Mouse (Mus musculus): ENCODE measurements around the gene 4921530L21Rik. TPM values are rescaled to one million over a fixed set of nuclear protein-coding genes. Genes with fewer than 3 reads are reported as not detected.

The 4921530L21Rik gene
- polyA plus RNA-seq, 1 experiment from 2014 or later, result not detected

DNA sequence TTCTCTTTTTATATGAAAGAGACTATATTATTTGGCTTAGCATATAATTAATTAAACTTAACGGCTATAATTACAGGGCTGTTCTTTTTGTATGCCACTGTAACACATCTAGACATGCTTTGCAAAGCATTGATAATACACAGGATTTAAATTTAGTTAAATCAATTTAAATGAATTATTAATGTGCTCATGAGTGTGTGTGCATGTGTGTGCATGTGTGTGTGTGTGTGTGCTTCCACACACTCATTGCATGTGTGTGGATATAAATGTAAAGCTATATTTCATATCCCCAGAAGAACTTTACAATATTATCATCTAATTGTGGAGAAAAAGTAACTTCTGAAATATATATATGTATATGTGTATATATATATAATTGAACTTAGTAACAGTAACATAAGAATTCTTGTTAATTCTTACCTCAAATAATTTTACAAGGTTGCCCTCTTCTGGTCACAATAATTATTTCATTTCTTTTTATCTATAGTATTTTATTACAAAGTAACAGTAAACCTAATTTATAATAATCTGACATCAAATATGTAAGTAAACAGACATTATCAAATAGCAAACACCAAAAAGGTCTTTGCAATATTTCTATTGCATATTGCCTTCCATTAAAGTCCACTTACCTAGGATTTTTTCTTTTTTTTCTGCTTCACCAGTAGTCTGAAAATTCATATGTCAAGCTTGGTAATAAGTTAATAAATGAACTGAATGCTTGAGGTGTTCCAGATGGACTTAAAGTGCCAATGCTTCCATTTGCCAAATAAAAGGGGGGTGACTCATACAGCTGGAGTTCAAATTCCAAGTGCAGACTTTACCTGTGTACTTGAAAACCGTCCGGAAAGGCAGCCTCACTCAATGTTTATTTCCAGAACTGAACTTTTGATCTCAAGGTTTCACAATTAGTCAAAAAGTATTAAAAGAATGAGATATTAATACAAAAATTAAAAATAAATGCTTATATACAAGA lies 47.0 kb downstream of the 4921530L21Rik start:
- Histone ChIP-seq H3K4me1 (no peaks in the 10 kb centered on the region), H3K27ac (no peak overlapping the region), H3K27me3 (no peaks in the 10 kb centered on the region), H3K9ac (no peak overlapping the region), H3K4me3 (no peak overlapping the region), H3K36me3 (no peaks in the 10 kb centered on the region), H3K9me3 (no peaks in the 10 kb centered on the region), H3K4me2 (no peak overlapping the region)
- 49% methylated on average over 3 of the region's 3 CpGs for WGBS
- no peak for ATAC-seq (ENCODE audit: borderline replicate concordance, extremely low read depth, low FRiP score, low TSS enrichment)
